Mouse (Mus musculus): ENCODE measurements around the gene Slc9a3r1. TPM values are rescaled to one million over a fixed set of nuclear protein-coding genes. Genes with fewer than 3 reads are reported as not detected.

Gene Slc9a3r1
- polyA plus RNA-seq, 1 experiment from 2014 or later, result 32.0 TPM

DNA sequence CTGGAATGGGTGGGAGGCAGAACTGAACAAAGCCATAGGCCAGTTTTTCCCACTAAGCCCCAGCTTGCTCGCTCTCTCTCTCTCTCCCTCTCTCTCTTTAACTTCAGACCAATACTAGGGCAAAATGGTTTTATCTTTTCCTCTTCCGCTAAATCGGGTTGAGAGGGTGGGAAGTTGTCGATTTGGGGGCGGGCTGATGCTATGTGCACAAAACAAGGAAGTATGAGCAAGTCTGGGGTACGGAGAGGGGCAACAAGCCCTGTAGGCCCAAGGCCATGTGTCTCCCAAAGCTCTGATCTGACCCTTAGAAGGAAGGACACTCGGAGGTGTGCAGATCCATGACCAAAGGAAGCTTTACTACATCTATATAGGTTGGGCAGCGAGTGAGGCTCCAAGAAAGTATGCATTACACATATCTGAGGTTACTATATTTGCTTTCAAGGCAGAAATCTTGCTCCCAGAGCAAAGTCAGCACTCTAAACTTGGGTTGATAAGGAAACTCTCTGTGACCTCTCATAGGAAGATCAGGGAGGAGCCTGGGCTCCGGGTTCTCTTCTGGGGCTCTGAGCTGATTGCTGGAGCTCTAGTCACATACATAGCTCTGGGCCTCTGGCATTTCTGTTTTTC, 1.4 kb upstream of the Slc9a3r1 start:
- Histone ChIP-seq H3K36me3 (ENCODE audit: control insufficient read depth, insufficient read depth, low read length) (no peaks in the 10 kb centered on the region), H3K4me1 (ENCODE audit: control insufficient read depth, insufficient read depth, low read length) (peaks cover 22% of the 10 kb centered on the region), H3K9ac (ENCODE audit: low read length) (no peak overlapping the region), H3K27ac (ENCODE audit: low read depth, low read length) (no peak overlapping the region), H3K9me3 (ENCODE audit: control insufficient read depth, low read length) (no peaks in the 10 kb centered on the region), H3K4me3 (ENCODE audit: low read depth, low read length) (no peak overlapping the region), H3K27me3 (ENCODE audit: control insufficient read depth, insufficient read depth, low read length) (peaks cover 16% of the 10 kb centered on the region), H3K4me2 (no peak overlapping the region)
- 57% methylated on average over 9 of the region's 9 CpGs for WGBS
- ATAC-seq (ENCODE audit: low FRiP score) (no peak), DNase-seq (ENCODE audit: low spot score, missing footprints) (no peak)

- Histone ChIP-seq H3K27me3 (ENCODE audit: control insufficient read depth, insufficient read depth, low read length) (peaks cover 16% of the 10 kb centered on the region), H3K4me2 (peak overlapping the region; percentile 95; the same call in 1 of the 2 replicates)
Measured at GRCm38 (mm10) chr11:115162205-115162601, 938 bp upstream of the Slc9a3r1 start.

GRCm38 (mm10) chr11:115163568-115164150, 518 bp downstream of the Slc9a3r1 start:
- Histone ChIP-seq H3K27me3 (ENCODE audit: control insufficient read depth, insufficient read depth, low read length) (peaks cover 16% of the 10 kb centered on the region), H3K27ac (ENCODE audit: low read depth, low read length) (no peak overlapping the region)
- under 1% methylated on average over 47 of the region's 47 CpGs for WGBS

More at GRCm38 (mm10) chr11:115162205-115162601, 938 bp upstream of the Slc9a3r1 start:
- Histone ChIP-seq H3K36me3 (ENCODE audit: control insufficient read depth, insufficient read depth, low read length) (no peaks in the 10 kb centered on the region), H3K9ac (ENCODE audit: low read length) (no peak overlapping the region), H3K27ac (ENCODE audit: low read depth, low read length) (no peak overlapping the region), H3K4me3 (ENCODE audit: low read depth, low read length) (no peak overlapping the region), H3K4me1 (ENCODE audit: control insufficient read depth, insufficient read depth, low read length) (peaks cover 22% of the 10 kb centered on the region), H3K9me3 (ENCODE audit: control insufficient read depth, low read length) (no peaks in the 10 kb centered on the region)
- 23% methylated on average over 9 of the region's 9 CpGs for WGBS
- DNase-seq (ENCODE audit: low spot score, missing footprints), result no peak
- ATAC-seq (ENCODE audit: low FRiP score), result no peak

DNA sequence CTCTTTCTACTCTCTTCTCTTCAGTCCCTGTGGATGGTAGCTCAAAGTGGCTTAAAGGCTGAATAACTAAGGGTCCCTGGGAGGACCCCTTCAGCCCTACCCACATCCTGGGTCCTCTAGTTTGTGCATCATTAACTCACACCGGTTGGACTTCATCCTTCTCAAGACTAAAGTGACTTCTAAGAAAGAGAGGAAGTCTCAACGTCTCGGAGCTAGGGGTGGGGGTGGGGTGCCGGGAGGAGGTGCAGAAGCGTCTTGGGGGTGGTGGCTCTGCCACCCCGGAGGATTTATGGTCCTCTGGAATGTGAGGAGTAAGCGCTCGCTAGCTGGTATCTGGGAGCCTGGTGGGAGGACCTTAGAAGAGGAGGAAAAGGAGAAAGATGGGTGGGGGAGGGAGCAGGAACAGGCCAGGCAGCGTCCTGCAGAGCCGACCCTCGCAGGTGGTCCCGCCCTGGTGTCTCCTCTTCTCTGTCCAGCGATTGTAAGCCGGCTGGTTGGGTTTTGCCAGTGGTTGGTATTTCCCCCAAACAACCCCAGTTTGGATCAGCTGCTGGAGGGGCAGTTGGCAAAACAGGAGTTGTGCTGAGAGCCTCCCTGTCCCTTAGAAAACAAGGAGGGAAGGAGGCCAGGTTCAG, 1.3 kb downstream of the Slc9a3r1 start:
- H3K36me3 ChIP-seq (ENCODE audit: control insufficient read depth, insufficient read depth, low read length), result no peaks in the 10 kb centered on the region
- no peak overlapping the region for H3K27ac ChIP-seq (ENCODE audit: low read depth, low read length)
- peaks cover 22% of the 10 kb centered on the region for H3K4me1 ChIP-seq (ENCODE audit: control insufficient read depth, insufficient read depth, low read length)
- under 1% methylated on average over 12 of the region's 14 CpGs for WGBS
- H3K4me2 ChIP-seq, result peak overlapping the region; percentile 95
- peak overlapping the region; percentile 64 for H3K9ac ChIP-seq (ENCODE audit: low read length)
- H3K9me3 ChIP-seq (ENCODE audit: control insufficient read depth, low read length), result no peaks in the 10 kb centered on the region
- H3K4me3 ChIP-seq (ENCODE audit: low read depth, low read length), result peak overlapping the region; percentile 62
- no peak for ATAC-seq (ENCODE audit: low FRiP score)
- DNase-seq (ENCODE audit: low spot score, missing footprints), result peak; percentile 94
- peaks cover 16% of the 10 kb centered on the region for H3K27me3 ChIP-seq (ENCODE audit: control insufficient read depth, insufficient read depth, low read length)

More at GRCm38 (mm10) chr11:115163568-115164150, 518 bp downstream of the Slc9a3r1 start:
- no peak for DNase-seq (ENCODE audit: low spot score, missing footprints)
- Histone ChIP-seq H3K4me2 (peak overlapping the region; percentile 95), H3K9ac (ENCODE audit: low read length) (peak overlapping the region; percentile 64), H3K36me3 (ENCODE audit: control insufficient read depth, insufficient read depth, low read length) (no peaks in the 10 kb centered on the region), H3K4me1 (ENCODE audit: control insufficient read depth, insufficient read depth, low read length) (peaks cover 22% of the 10 kb centered on the region), H3K9me3 (ENCODE audit: control insufficient read depth, low read length) (no peaks in the 10 kb centered on the region), H3K4me3 (ENCODE audit: low read depth, low read length) (peak overlapping the region; percentile 62)
- peak; percentile 34 for ATAC-seq (ENCODE audit: low FRiP score)

DNA sequence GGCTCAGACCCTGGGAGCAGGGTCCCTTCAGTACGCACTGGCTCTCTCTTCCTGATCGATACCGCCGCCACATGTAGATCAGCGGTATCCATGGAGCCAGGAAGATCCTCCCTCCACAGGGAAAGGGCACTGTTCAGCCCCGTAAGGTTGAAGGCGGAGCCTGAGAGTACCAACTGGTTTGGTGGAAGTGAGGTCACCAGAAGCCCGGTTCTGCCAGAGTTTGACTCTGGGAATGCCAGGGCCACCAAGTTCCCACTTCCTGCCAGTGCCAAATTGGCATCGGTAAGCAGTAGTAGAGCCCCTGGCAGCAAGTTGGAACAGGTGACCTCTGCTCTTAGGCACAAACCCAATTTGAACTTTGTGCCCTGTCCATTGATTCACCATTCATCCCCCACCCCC, 1.8 kb downstream of the Slc9a3r1 start:
- peaks cover 22% of the 10 kb centered on the region for H3K4me1 ChIP-seq (ENCODE audit: control insufficient read depth, insufficient read depth, low read length)
- H3K27ac ChIP-seq (ENCODE audit: low read depth, low read length), result no peak overlapping the region
- H3K9me3 ChIP-seq (ENCODE audit: control insufficient read depth, low read length), result no peaks in the 10 kb centered on the region
- peaks cover 16% of the 10 kb centered on the region for H3K27me3 ChIP-seq (ENCODE audit: control insufficient read depth, insufficient read depth, low read length)
- ATAC-seq (ENCODE audit: low FRiP score), result no peak
- no peak for DNase-seq (ENCODE audit: low spot score, missing footprints)
- H3K36me3 ChIP-seq (ENCODE audit: control insufficient read depth, insufficient read depth, low read length), result no peaks in the 10 kb centered on the region
- WGBS, result 2% methylated on average over 9 of the region's 9 CpGs
- H3K4me3 ChIP-seq (ENCODE audit: low read depth, low read length), result peak overlapping the region; percentile 62
- peak overlapping the region; percentile 95 for H3K4me2 ChIP-seq
- peak overlapping the region; percentile 64 for H3K9ac ChIP-seq (ENCODE audit: low read length)

- ATAC-seq (ENCODE audit: low FRiP score), result no peak
- no peak overlapping the region for H3K27ac ChIP-seq (ENCODE audit: low read depth, low read length)
- no peaks in the 10 kb centered on the region for H3K36me3 ChIP-seq (ENCODE audit: control insufficient read depth, insufficient read depth, low read length)
- peak; percentile 53 for DNase-seq (ENCODE audit: low spot score, missing footprints)
- no peak overlapping the region for H3K4me3 ChIP-seq (ENCODE audit: low read depth, low read length)
- H3K4me1 ChIP-seq (ENCODE audit: control insufficient read depth, insufficient read depth, low read length), result peaks cover 22% of the 10 kb centered on the region
- no peak overlapping the region for H3K9ac ChIP-seq (ENCODE audit: low read length)
- H3K9me3 ChIP-seq (ENCODE audit: control insufficient read depth, low read length), result no peaks in the 10 kb centered on the region
- WGBS, result 90% methylated on average over 3 of the region's 3 CpGs
- H3K4me2 ChIP-seq, result no peak overlapping the region
- peaks cover 16% of the 10 kb centered on the region for H3K27me3 ChIP-seq (ENCODE audit: control insufficient read depth, insufficient read depth, low read length)
Measured at GRCm38 (mm10) chr11:115166776-115167175, 3.6 kb downstream of the Slc9a3r1 start.

DNA sequence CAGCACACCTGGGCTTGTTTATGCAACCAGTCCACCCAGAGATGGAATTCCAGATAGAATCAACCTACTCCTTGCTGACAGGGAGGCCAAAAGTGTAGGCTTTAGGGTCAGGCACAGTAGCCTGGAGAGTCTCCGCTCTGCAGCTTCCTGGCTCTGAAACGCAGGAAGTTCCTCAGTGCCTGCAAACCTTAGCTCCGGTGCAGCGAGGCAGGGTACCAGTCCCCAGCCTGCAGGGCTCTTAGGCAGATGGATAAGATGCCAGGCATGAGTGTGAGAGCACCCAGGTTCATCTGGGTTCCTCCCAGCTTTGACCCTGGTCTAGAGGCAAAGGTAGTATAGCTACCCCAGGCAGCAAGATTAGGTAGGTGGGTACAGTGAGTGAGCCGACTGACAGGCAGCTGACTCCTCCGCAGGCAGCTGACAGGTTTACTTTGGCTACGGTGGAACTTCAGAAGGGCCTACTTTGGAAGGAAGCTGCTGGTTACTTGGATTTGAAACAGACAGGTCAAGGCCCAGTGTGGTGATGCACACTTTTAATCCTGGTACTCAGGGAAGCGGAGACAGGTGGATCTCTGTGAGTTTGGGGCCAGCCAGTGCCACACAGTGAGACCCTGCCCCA, 4.6 kb downstream of the Slc9a3r1 start:
- Histone ChIP-seq H3K27me3 (ENCODE audit: control insufficient read depth, insufficient read depth, low read length) (peaks cover 9% of the 10 kb centered on the region; the same call in 1 of the 2 replicates), H3K27ac (ENCODE audit: low read depth, low read length) (no peak overlapping the region), H3K36me3 (ENCODE audit: control insufficient read depth, insufficient read depth, low read length) (no peaks in the 10 kb centered on the region), H3K4me3 (ENCODE audit: low read depth, low read length) (no peak overlapping the region), H3K4me1 (ENCODE audit: control insufficient read depth, insufficient read depth, low read length) (peaks cover 22% of the 10 kb centered on the region), H3K9me3 (ENCODE audit: control insufficient read depth, low read length) (no peaks in the 10 kb centered on the region), H3K9ac (ENCODE audit: low read length) (no peak overlapping the region), H3K4me2 (no peak overlapping the region)
- ATAC-seq (ENCODE audit: low FRiP score) (no peak), DNase-seq (ENCODE audit: low spot score, missing footprints) (peak; percentile 59)
- WGBS, result 86% methylated on average over 8 of the region's 8 CpGs

- H3K36me3 ChIP-seq (ENCODE audit: control insufficient read depth, insufficient read depth, low read length), result no peaks in the 10 kb centered on the region
- H3K27ac ChIP-seq (ENCODE audit: low read depth, low read length), result no peak overlapping the region
- no peak overlapping the region for H3K9ac ChIP-seq (ENCODE audit: low read length)
- no peak overlapping the region for H3K4me2 ChIP-seq
- H3K9me3 ChIP-seq (ENCODE audit: control insufficient read depth, low read length), result no peaks in the 10 kb centered on the region
- H3K27me3 ChIP-seq (ENCODE audit: control insufficient read depth, insufficient read depth, low read length), result peaks cover 7% of the 10 kb centered on the region
- H3K4me3 ChIP-seq (ENCODE audit: low read depth, low read length), result no peak overlapping the region
- ATAC-seq (ENCODE audit: low FRiP score), result no peak
- DNase-seq (ENCODE audit: low spot score, missing footprints), result peak; percentile 10
- 84% methylated on average over 4 of the region's 4 CpGs for WGBS
- peaks cover 32% of the 10 kb centered on the region for H3K4me1 ChIP-seq (ENCODE audit: control insufficient read depth, insufficient read depth, low read length)
Measured at GRCm38 (mm10) chr11:115169430-115169829, 6.3 kb downstream of the Slc9a3r1 start.

DNA sequence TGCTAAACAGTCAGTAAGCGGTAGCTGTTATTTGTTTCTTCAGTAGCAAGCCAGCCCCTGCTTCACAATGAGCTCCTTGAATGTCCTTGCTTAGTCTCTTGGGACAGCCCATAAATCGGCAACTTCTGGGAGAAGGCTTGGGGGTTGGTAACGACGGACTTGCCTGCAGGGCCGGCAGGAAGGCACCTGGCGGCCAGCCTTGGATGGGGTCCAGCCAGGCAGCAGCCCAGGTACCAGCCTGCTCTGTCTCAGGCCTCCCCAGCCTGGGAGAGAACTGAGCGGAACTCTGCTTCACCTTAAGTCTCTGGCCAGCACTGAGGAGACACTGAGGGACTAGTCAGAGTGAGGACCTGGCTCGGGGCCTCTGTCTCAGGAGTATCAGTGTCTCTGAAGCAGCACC, 8.0 kb downstream of the Slc9a3r1 start:
- Histone ChIP-seq H3K9me3 (ENCODE audit: control insufficient read depth, low read length) (no peaks in the 10 kb centered on the region), H3K27me3 (ENCODE audit: control insufficient read depth, insufficient read depth, low read length) (peaks cover 3% of the 10 kb centered on the region), H3K4me3 (ENCODE audit: low read depth, low read length) (no peak overlapping the region), H3K9ac (ENCODE audit: low read length) (no peak overlapping the region), H3K4me2 (no peak overlapping the region), H3K4me1 (ENCODE audit: control insufficient read depth, insufficient read depth, low read length) (peaks cover 36% of the 10 kb centered on the region), H3K36me3 (ENCODE audit: control insufficient read depth, insufficient read depth, low read length) (no peaks in the 10 kb centered on the region), H3K27ac (ENCODE audit: low read depth, low read length) (no peak overlapping the region)
- peak; percentile 78 for DNase-seq (ENCODE audit: low spot score, missing footprints)
- 49% methylated on average over 8 of the region's 8 CpGs for WGBS
- ATAC-seq (ENCODE audit: low FRiP score), result no peak

Data from midbrain, embryonic 11.5 days (tissue).